Comparison of ENCODE assay signal across 12 mouse cellular contexts in genomic region chr12:80070534-80071287, GRCm38 (mm10). TPM values are rescaled to one million over a fixed set of nuclear protein-coding genes. Genes with fewer than 3 reads are reported as not detected.
A peak's percentile ranks its signal among the peaks of the same experiment; 100 is the strongest.
DNase-seq lines count a peak whose midpoint lies in the region; ATAC-seq and TF ChIP-seq lines count a peak whose summit lies in the region.
"Had no signal": no experiment of that assay in that cellular context is flagged by ENCODE, and none has a peak within 500 bp of the region (broad histone marks: within the 10 kb centered on the region; RNA-seq: fewer than 3 reads in every experiment).

No protein-coding gene starts in this region.

- no peaks in the 10 kb centered on the region for H3K4me1 ChIP-seq in kidney, postnatal 0 days (replicated peaks; ENCODE audit: insufficient read depth, low read length)
- H3K4me1 ChIP-seq in forebrain, embryonic 15.5 days, result peaks cover 12% of the 10 kb centered on the region

- no peaks in the 10 kb centered on the region for H3K36me3 ChIP-seq in kidney, postnatal 0 days (ENCODE audit: insufficient read depth, low read length)
- no peaks in the 10 kb centered on the region for H3K36me3 ChIP-seq in forebrain, embryonic 15.5 days
- H3K36me3 ChIP-seq: limb, embryonic 13.5 days had no signal

- no peak for TF ChIP-seq CTCF in kidney, postnatal 0 days (IDR thresholded peaks at IDR 0.05; ENCODE audit: low read depth)

- ATAC-seq in kidney, postnatal 0 days (replicated peaks; ENCODE audit: low FRiP score, low read depth), result no peak
- ATAC-seq in forebrain, embryonic 15.5 days (replicated peaks), result peak; percentile 69
- ATAC-seq: midbrain, embryonic 16.5 days had no signal

- no peak overlapping the region for H3K9ac ChIP-seq in kidney, postnatal 0 days (ENCODE audit: low read depth, low read length)
- no peak overlapping the region for H3K9ac ChIP-seq in forebrain, embryonic 15.5 days (replicated peaks)
- H3K9ac ChIP-seq: limb, embryonic 13.5 days had no signal

- WGBS in kidney, postnatal 0 days, result 43% methylated on average over 8 of the region's 8 CpGs
- WGBS in forebrain, embryonic 15.5 days, result 8% methylated on average over 8 of the region's 8 CpGs

- H3K4me2 ChIP-seq in kidney, postnatal 0 days (ENCODE audit: low read length), result no peak overlapping the region
- no peak overlapping the region for H3K4me2 ChIP-seq in forebrain, embryonic 15.5 days (replicated peaks)
- H3K4me2 ChIP-seq: limb, embryonic 13.5 days had no signal

- 0 out of 2 replicates have a peak overlapping the region, but pooled peaks have one; percentile 13 for H3K27ac ChIP-seq in kidney, postnatal 0 days
- peak overlapping the region; percentile 42; the same call in 1 of the 2 replicates for H3K27ac ChIP-seq in forebrain, embryonic 15.5 days (replicated peaks)
- H3K27ac ChIP-seq: limb, embryonic 13.5 days had no signal

- H3K4me3 ChIP-seq in kidney, postnatal 0 days (replicated peaks; ENCODE audit: low read depth, low read length), result no peak overlapping the region
- H3K4me3 ChIP-seq in forebrain, embryonic 15.5 days, result no peak overlapping the region
- H3K4me3 ChIP-seq: limb, embryonic 13.5 days had no signal

- H3K27me3 ChIP-seq in kidney, postnatal 0 days (ENCODE audit: insufficient read depth, low read length), result no peaks in the 10 kb centered on the region
- H3K27me3 ChIP-seq in forebrain, embryonic 15.5 days, result no peaks in the 10 kb centered on the region
- H3K27me3 ChIP-seq: limb, embryonic 13.5 days had no signal

- H3K9me3 ChIP-seq in kidney, postnatal 0 days (replicated peaks; ENCODE audit: low read length), result no peaks in the 10 kb centered on the region
- H3K9me3 ChIP-seq in forebrain, embryonic 15.5 days, result no peaks in the 10 kb centered on the region
- H3K9me3 ChIP-seq: limb, embryonic 13.5 days had no signal

- DNase-seq in kidney, postnatal 0 days (ENCODE audit: low spot score), result no peak
- no peak for DNase-seq in kidney, adult 18-20 months
- peak; percentile 46 for DNase-seq in ES-CJ7 (ENCODE audit: low read depth, low spot score)
- peak; percentile 22 for DNase-seq in naive thymus-derived CD4-positive, alpha-beta T cell, adult 2 months (ENCODE audit: low read depth)
- no peak for DNase-seq in left cerebral cortex, postnatal 10 days (ENCODE audit: extremely low spot score in 1 of 2, low spot score in 2 of 2)
- no peak for DNase-seq in heart, postnatal 25 days (ENCODE audit: low spot score)
- no peak for DNase-seq in cerebellum, adult 18-20 months
- DNase-seq: heart, postnatal 36 days; right cerebral cortex, adult 18-20 months had no signal

- intact Hi-C loops in left cerebral cortex, postnatal 10 days (cut with DNase I), result no loop called here
- intact Hi-C loops in heart, postnatal 25 days (cut with DNase I), result no loop called here

RNA-seq across cellular contexts. Expression of gene Zfp36l1, which starts 42.1 kb away (rescaled TPM):
- polyA plus RNA-seq in kidney, postnatal 0 days (2015; fragmentation: Nextera tagmentation; extraction: Ambion mirVana), result 141 and 160 TPM in 2 replicates
- polyA plus RNA-seq in forebrain, embryonic 15.5 days (2015; fragmentation: Nextera tagmentation; extraction: Ambion mirVana), result 28.2 and 35.3 TPM in 2 replicates
- total RNA-seq in left cerebral cortex, postnatal 10 days (2021), result 10 to 100 TPM; 36.4 to 46.9 TPM
- total RNA-seq in heart, postnatal 25 days (2021), result 100 to 1,000 TPM in 1 of 2 experiments, 10 to 100 TPM in 1; 96.9 to 110 TPM

Comparison
In these comparisons a context has a peak if more than half of its experiments do, and no peak if none do; other contexts are left out.
1. DNase-seq: peak in ES-CJ7 (single experiment) and naive thymus-derived CD4-positive, alpha-beta T cell, adult 2 months (single experiment); none in kidney, postnatal 0 days (single experiment), kidney, adult 18-20 months (single experiment), left cerebral cortex, postnatal 10 days (0 of 2), heart, postnatal 25 days (single experiment) and cerebellum, adult 18-20 months (0 of 2).